In the genomic region with DNA sequence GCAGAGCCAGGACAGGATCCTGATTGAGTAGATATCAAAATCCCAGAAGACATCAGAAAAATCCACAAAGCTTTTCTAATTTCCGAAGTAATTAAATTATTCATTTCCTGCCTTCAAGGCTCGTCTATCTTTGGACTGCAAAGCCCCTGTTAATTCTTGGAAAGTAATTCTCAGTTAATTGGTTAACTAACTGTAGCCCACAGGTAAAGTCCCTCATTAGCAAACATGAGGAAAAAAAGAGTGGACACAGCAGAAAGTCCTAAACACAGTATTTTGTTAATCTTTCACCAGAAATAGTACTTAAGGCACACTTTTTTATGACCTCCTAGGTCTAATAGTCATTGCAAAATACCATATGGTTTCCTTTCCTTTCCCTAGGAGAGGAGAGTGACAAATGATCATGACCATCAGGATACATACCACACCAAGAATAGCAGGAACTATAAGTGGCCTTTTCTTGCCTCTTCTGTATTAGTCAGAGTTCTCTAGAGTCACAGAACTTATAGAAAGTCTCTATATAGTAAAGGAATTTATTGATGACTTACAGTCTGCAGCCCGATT, we compare ENCODE assay signal across 23 mouse cellular contexts.
DNase-seq lines count a peak whose midpoint lies in the region; ATAC-seq and TF ChIP-seq lines count a peak whose summit lies in the region.
"Had no signal": no experiment of that assay in that cellular context is flagged by ENCODE, and none has a peak within 500 bp of the region (broad histone marks: within the 10 kb centered on the region; RNA-seq: fewer than 3 reads in every experiment).

No protein-coding gene starts in this region.

- ATAC-seq in kidney, embryonic 16.5 days (ENCODE audit: low FRiP score, low TSS enrichment): peak; percentile 54
- peak; percentile 84 for ATAC-seq in intestine, embryonic 16.5 days
- ATAC-seq: forebrain, embryonic 14.5 days; forebrain, postnatal 0 days had no signal

- no peak overlapping the region for H3K4me2 ChIP-seq in kidney, embryonic 16.5 days (replicated peaks; ENCODE audit: low read depth, low read length)
- no peak overlapping the region for H3K4me2 ChIP-seq in intestine, embryonic 16.5 days (ENCODE audit: low read depth, low read length)
- H3K4me2 ChIP-seq: embryonic facial prominence, embryonic 12.5 days; embryonic facial prominence, embryonic 15.5 days; heart, embryonic 13.5 days; hindbrain, embryonic 15.5 days had no signal

- H3K27me3 ChIP-seq in kidney, adult 2 months (replicated peaks; ENCODE audit: control insufficient read depth, insufficient read depth, low read length): no peaks in the 10 kb centered on the region
- no peaks in the 10 kb centered on the region for H3K27me3 ChIP-seq in kidney, embryonic 16.5 days (ENCODE audit: insufficient read depth, low read length)
- no peaks in the 10 kb centered on the region for H3K27me3 ChIP-seq in intestine, embryonic 16.5 days (replicated peaks; ENCODE audit: control insufficient read depth, insufficient read depth, low read length)
- H3K27me3 ChIP-seq: embryonic facial prominence, embryonic 12.5 days; embryonic facial prominence, embryonic 15.5 days; heart, embryonic 13.5 days; hindbrain, embryonic 15.5 days had no signal

- H3K27ac ChIP-seq in kidney, adult 2 months (ENCODE audit: insufficient read depth, low read depth, low read length): peak overlapping the region; percentile 74; the same call in 1 of the 2 replicates
- no peak overlapping the region for H3K27ac ChIP-seq in kidney, embryonic 16.5 days (ENCODE audit: low read length)
- no peak overlapping the region for H3K27ac ChIP-seq in intestine, embryonic 16.5 days (ENCODE audit: low read length)
- H3K27ac ChIP-seq: embryonic facial prominence, embryonic 12.5 days; embryonic facial prominence, embryonic 15.5 days; heart, adult 2 months; heart, embryonic 10.5 days; heart, embryonic 13.5 days; hindbrain, embryonic 15.5 days had no signal

- DNase-seq in kidney, adult 2 months: peak; percentile 55
- no peak for DNase-seq in kidney, postnatal 25 days
- no peak for DNase-seq in kidney, postnatal 4 days
- no peak for DNase-seq in cerebellum, adult 9-11 months
- DNase-seq: adrenal gland, postnatal 10 days; adrenal gland, postnatal 36 days; cerebellum, adult 18-20 months; cerebellum, adult 9-10 months; cerebellum, postnatal 25 days; forebrain, postnatal 0 days; gastrocnemius, postnatal 10 days; gastrocnemius, postnatal 36 days; heart, adult 2 months; heart, postnatal 14 days; heart, postnatal 4 days had no signal

- TF ChIP-seq POLR2A in kidney, adult 2 months (IDR thresholded peaks at IDR 0.05; ENCODE audit: low read depth, low read length): no peak

- TF ChIP-seq CTCF in kidney, adult 2 months (conservative IDR thresholded peaks at IDR 0.05; ENCODE audit: insufficient read depth, insufficient read length, low read depth, low read length): no peak

- no peak overlapping the region for H3K4me3 ChIP-seq in kidney, adult 2 months (ENCODE audit: insufficient read depth, low read depth, low read length)
- no peak overlapping the region for H3K4me3 ChIP-seq in kidney, embryonic 16.5 days (ENCODE audit: low read length)
- no peak overlapping the region for H3K4me3 ChIP-seq in intestine, embryonic 16.5 days (ENCODE audit: low read length)
- H3K4me3 ChIP-seq: embryonic facial prominence, embryonic 12.5 days; embryonic facial prominence, embryonic 15.5 days; heart, adult 2 months; heart, embryonic 10.5 days; heart, embryonic 13.5 days; hindbrain, embryonic 15.5 days had no signal

- 35% methylated on average over 3 of the region's 3 CpGs for WGBS in kidney, adult 2 months
- 60% methylated on average over 3 of the region's 3 CpGs for WGBS in kidney, embryonic 16.5 days
- 72% methylated on average over 3 of the region's 3 CpGs for WGBS in intestine, embryonic 16.5 days

- no peaks in the 10 kb centered on the region; the same call in 1 of the 2 replicates for H3K9me3 ChIP-seq in kidney, embryonic 16.5 days (ENCODE audit: low read length)
- no peaks in the 10 kb centered on the region for H3K9me3 ChIP-seq in intestine, embryonic 16.5 days (ENCODE audit: control insufficient read depth, low read length)
- H3K9me3 ChIP-seq: embryonic facial prominence, embryonic 12.5 days; embryonic facial prominence, embryonic 15.5 days; heart, embryonic 10.5 days; hindbrain, embryonic 15.5 days had no signal

- H3K9ac ChIP-seq in kidney, embryonic 16.5 days (replicated peaks; ENCODE audit: low read length): no peak overlapping the region
- no peak overlapping the region for H3K9ac ChIP-seq in intestine, embryonic 16.5 days (ENCODE audit: low read depth, low read length)
- H3K9ac ChIP-seq: embryonic facial prominence, embryonic 12.5 days; embryonic facial prominence, embryonic 15.5 days; forebrain, postnatal 0 days; heart, embryonic 13.5 days; hindbrain, embryonic 15.5 days had no signal

- H3K36me3 ChIP-seq in kidney, adult 2 months (ENCODE audit: control insufficient read depth, insufficient read depth, low read length): no peaks in the 10 kb centered on the region
- no peaks in the 10 kb centered on the region for H3K36me3 ChIP-seq in kidney, embryonic 16.5 days (ENCODE audit: insufficient read depth, low read length)
- H3K36me3 ChIP-seq in intestine, embryonic 16.5 days (ENCODE audit: control insufficient read depth, insufficient read depth, low read length): no peaks in the 10 kb centered on the region
- H3K36me3 ChIP-seq: embryonic facial prominence, embryonic 12.5 days; embryonic facial prominence, embryonic 15.5 days; heart, embryonic 10.5 days; heart, embryonic 13.5 days; hindbrain, embryonic 15.5 days had no signal

- peaks cover 6% of the 10 kb centered on the region for H3K4me1 ChIP-seq in kidney, adult 2 months (ENCODE audit: control insufficient read depth, insufficient read depth, low read length)
- peaks cover 10% of the 10 kb centered on the region; the same call in 1 of the 2 replicates for H3K4me1 ChIP-seq in kidney, embryonic 16.5 days (ENCODE audit: insufficient read depth, low read length)
- H3K4me1 ChIP-seq in intestine, embryonic 16.5 days (ENCODE audit: control insufficient read depth, insufficient read depth, low read length): no peaks in the 10 kb centered on the region
- H3K4me1 ChIP-seq: embryonic facial prominence, embryonic 12.5 days; embryonic facial prominence, embryonic 15.5 days; heart, embryonic 10.5 days; heart, embryonic 13.5 days; hindbrain, embryonic 15.5 days had no signal
